Mouse (Mus musculus): ENCODE measurements at regions not wholly inside any gene's neighbourhood (a gene's known extent, or its start where the extent isn't known, plus 50 kb on each side); places are given as distances from the start of the nearest gene placed in this dataset.

- TF ChIP-seq POLR2A (IDR thresholded peaks at IDR 0.05; ENCODE audit: low read depth, low read length) (no peak), CTCF (IDR thresholded peaks at IDR 0.05; ENCODE audit: extremely low read depth, insufficient read length, insufficient replicate concordance, low read depth, low read length) (no peak)
Observed at GRCm38 (mm10) chr2:39340406-39340805, 114.2 kb upstream of the Ppp6c start.
